Mouse (Mus musculus) heart, embryonic 16.5 days (tissue): ENCODE data around the gene Qsox2. TPM values are rescaled to one million over a fixed set of nuclear protein-coding genes. Genes with fewer than 3 reads are reported as not detected.

Source experiments
- ATAC-seq: fragments of 200-750 bp; cut with Nextera tagmentation; replicated peaks from 2 replicates; pipeline ENCODE4 v1.8.0; 2017; ENCODE audit warnings: moderate number of reproducible peaks; ENCODE audit not compliant: insufficient read depth, low FRiP score; ENCODE audit errors: extremely low read depth
- H3K27ac ChIP-seq: fragments of 300-500 bp; sonication (generic); 2 replicates; pipeline ENCODE4 v1.5.1; 2014; ENCODE audit warnings: mild to moderate bottlenecking, low read length, control low read depth, moderate library complexity
- H3K27me3 ChIP-seq: fragments of 300-500 bp; sonication (generic); 2 replicates; pipeline ENCODE4 v1.6.1; 2014; ENCODE audit warnings: low read length, mixed read lengths; ENCODE audit not compliant: control insufficient read depth, insufficient read depth
- H3K36me3 ChIP-seq: fragments of 300-500 bp; sonication (generic); 2 replicates; pipeline ENCODE4 v1.6.1; 2014; ENCODE audit not compliant: control insufficient read depth, insufficient read depth
- H3K4me1 ChIP-seq: fragments of 300-500 bp; sonication (generic); 2 replicates; pipeline ENCODE4 v1.6.1; 2014; ENCODE audit warnings: low read length, mixed read lengths; ENCODE audit not compliant: control insufficient read depth, insufficient read depth
- H3K4me2 ChIP-seq: fragments of 300-500 bp; sonication (generic); 2 replicates; pipeline ENCODE4 v1.6.1; 2014; ENCODE audit warnings: low read depth, mild to moderate bottlenecking, control low read depth, low read length
- H3K4me3 ChIP-seq: fragments of 300-500 bp; sonication (generic); 2 replicates; pipeline ENCODE4 v1.5.1; 2014; ENCODE audit warnings: mild to moderate bottlenecking, control low read depth, low read length
- H3K9ac ChIP-seq: fragments of 300-500 bp; sonication (generic); 2 replicates; pipeline ENCODE4 v1.6.1; 2014; ENCODE audit warnings: low read length, control low read depth
- H3K9me3 ChIP-seq: fragments of 300-500 bp; sonication (generic); replicated peaks from 2 replicates; pipeline ENCODE4 v1.6.1; 2016; ENCODE audit warnings: low read length; ENCODE audit not compliant: control insufficient read depth
- WGBS: fragments of 180-500 bp; shearing (Covaris S2); extraction: QIAGEN DNeasy Blood & Tissue Kit; methylation state at CpG from one replicate; pipeline ENCODE4 v1.1.7; 2014; 5-methylcytosine and 5-hydroxymethylcytosine counted together
- polyA plus RNA-seq: library from polyadenylated mRNA; unstranded; fragments of >200 nt; fragmentation: Nextera tagmentation; extraction: Ambion mirVana; gene quantifications from 2 replicates; pipeline ENCODE4 v1.2.1, GENCODE M21; 2015

Gene Qsox2
- polyA plus RNA-seq, 1 experiment from 2014 or later, result 11.8 TPM

GRCm38 (mm10) chr2:26264646-26265045, 27.3 kb upstream of the Qsox2 start:
- no peak overlapping the region for H3K4me3 ChIP-seq
- no peak for ATAC-seq
- H3K4me1 ChIP-seq, result peaks cover 2% of the 10 kb centered on the region; the same call in 1 of the 2 replicates
- H3K9me3 ChIP-seq, result no peaks in the 10 kb centered on the region
- WGBS, result 79% methylated on average over 4 of the region's 4 CpGs
- no peak overlapping the region for H3K9ac ChIP-seq
- H3K36me3 ChIP-seq, result no peaks in the 10 kb centered on the region
- H3K4me2 ChIP-seq, result no peak overlapping the region
- H3K27me3 ChIP-seq, result no peaks in the 10 kb centered on the region
- no peak overlapping the region for H3K27ac ChIP-seq

- H3K4me2 ChIP-seq, result no peak overlapping the region
- H3K27ac ChIP-seq, result no peak overlapping the region
- WGBS, result 78% methylated on average over 16 of the region's 16 CpGs
- H3K9ac ChIP-seq, result no peak overlapping the region
- no peaks in the 10 kb centered on the region for H3K27me3 ChIP-seq
- no peak for ATAC-seq
- H3K9me3 ChIP-seq, result no peaks in the 10 kb centered on the region
- H3K4me1 ChIP-seq, result no peaks in the 10 kb centered on the region
- no peak overlapping the region for H3K4me3 ChIP-seq
- H3K36me3 ChIP-seq, result no peaks in the 10 kb centered on the region
These were observed 20.2 kb upstream of the Qsox2 start for GRCm38 (mm10) chr2:26257315-26258096.

- WGBS, result 64% methylated on average over 4 of the region's 4 CpGs
- H3K27me3 ChIP-seq, result no peaks in the 10 kb centered on the region
- no peak overlapping the region for H3K4me2 ChIP-seq
- H3K27ac ChIP-seq, result no peak overlapping the region
- ATAC-seq, result no peak
- H3K36me3 ChIP-seq, result no peaks in the 10 kb centered on the region
- no peaks in the 10 kb centered on the region for H3K4me1 ChIP-seq
- H3K4me3 ChIP-seq, result no peak overlapping the region
- H3K9me3 ChIP-seq, result no peaks in the 10 kb centered on the region
- no peak overlapping the region for H3K9ac ChIP-seq
These were observed 17.5 kb upstream of the Qsox2 start for GRCm38 (mm10) chr2:26254816-26255215.

- no peaks in the 10 kb centered on the region for H3K36me3 ChIP-seq
- ATAC-seq, result no peak
- no peak overlapping the region for H3K4me3 ChIP-seq
- WGBS, result 55% methylated on average over 8 of the region's 8 CpGs
- no peak overlapping the region for H3K4me2 ChIP-seq
- H3K9me3 ChIP-seq, result no peaks in the 10 kb centered on the region
- no peak overlapping the region for H3K27ac ChIP-seq
- H3K27me3 ChIP-seq, result no peaks in the 10 kb centered on the region
- H3K4me1 ChIP-seq, result no peaks in the 10 kb centered on the region
- H3K9ac ChIP-seq, result no peak overlapping the region
These were observed 15.3 kb upstream of the Qsox2 start for GRCm38 (mm10) chr2:26252514-26253206.

- Histone ChIP-seq H3K4me3 (no peak overlapping the region), H3K27ac (no peak overlapping the region), H3K4me1 (no peaks in the 10 kb centered on the region), H3K4me2 (no peak overlapping the region), H3K36me3 (no peaks in the 10 kb centered on the region), H3K27me3 (no peaks in the 10 kb centered on the region), H3K9ac (no peak overlapping the region), H3K9me3 (no peaks in the 10 kb centered on the region)
- ATAC-seq, result no peak
- WGBS, result 47% methylated on average over 3 of the region's 3 CpGs
These were observed 10.2 kb upstream of the Qsox2 start for GRCm38 (mm10) chr2:26247531-26247930.

- 62% methylated on average over 3 of the region's 3 CpGs for WGBS
- Histone ChIP-seq H3K27me3 (no peaks in the 10 kb centered on the region), H3K36me3 (no peaks in the 10 kb centered on the region), H3K9ac (no peak overlapping the region), H3K4me1 (peaks cover 3% of the 10 kb centered on the region; the same call in 1 of the 2 replicates), H3K4me3 (no peak overlapping the region), H3K4me2 (no peak overlapping the region), H3K27ac (no peak overlapping the region), H3K9me3 (no peaks in the 10 kb centered on the region)
- ATAC-seq, result no peak
These were observed 3.5 kb upstream of the Qsox2 start for GRCm38 (mm10) chr2:26240841-26241240.

- no peak for ATAC-seq
These were observed 3.0 kb upstream of the Qsox2 start for GRCm38 (mm10) chr2:26240330-26240729.

GRCm38 (mm10) chr2:26236681-26237289, 540 bp downstream of the Qsox2 start:
- no peak; the same call in 1 of the 2 replicates for ATAC-seq
- no peaks in the 10 kb centered on the region for H3K36me3 ChIP-seq
- H3K4me3 ChIP-seq, result peak overlapping the region; percentile 92
- peak overlapping the region; percentile 90 for H3K9ac ChIP-seq
- peak overlapping the region; percentile 74 for H3K27ac ChIP-seq
- H3K4me2 ChIP-seq, result peak overlapping the region; percentile 94
- under 1% methylated on average over 46 of the region's 51 CpGs for WGBS
- H3K27me3 ChIP-seq, result no peaks in the 10 kb centered on the region
- peaks cover 28% of the 10 kb centered on the region for H3K4me1 ChIP-seq
- no peaks in the 10 kb centered on the region for H3K9me3 ChIP-seq

More at GRCm38 (mm10) chr2:26240330-26240729, 3.0 kb upstream of the Qsox2 start:
- 62% methylated on average over 9 of the region's 9 CpGs for WGBS
- Histone ChIP-seq H3K9ac (no peak overlapping the region), H3K4me2 (no peak overlapping the region), H3K4me1 (peaks cover 8% of the 10 kb centered on the region), H3K27me3 (no peaks in the 10 kb centered on the region), H3K9me3 (no peaks in the 10 kb centered on the region), H3K27ac (no peak overlapping the region), H3K4me3 (no peak overlapping the region), H3K36me3 (no peaks in the 10 kb centered on the region)

GRCm38 (mm10) chr2:26234771-26235170, 2.6 kb downstream of the Qsox2 start:
- no peak overlapping the region for H3K4me2 ChIP-seq
- no peaks in the 10 kb centered on the region for H3K36me3 ChIP-seq
- H3K27me3 ChIP-seq, result no peaks in the 10 kb centered on the region
- WGBS, result 68% methylated on average over 2 of the region's 2 CpGs
- peaks cover 28% of the 10 kb centered on the region for H3K4me1 ChIP-seq
- ATAC-seq, result no peak
- H3K9me3 ChIP-seq, result no peaks in the 10 kb centered on the region
- no peak overlapping the region for H3K4me3 ChIP-seq
- peak overlapping the region; percentile 50; the same call in 1 of the 2 replicates for H3K27ac ChIP-seq
- H3K9ac ChIP-seq, result no peak overlapping the region
